8 mouse cellular contexts compared by ENCODE assay signal in the genomic region with DNA sequence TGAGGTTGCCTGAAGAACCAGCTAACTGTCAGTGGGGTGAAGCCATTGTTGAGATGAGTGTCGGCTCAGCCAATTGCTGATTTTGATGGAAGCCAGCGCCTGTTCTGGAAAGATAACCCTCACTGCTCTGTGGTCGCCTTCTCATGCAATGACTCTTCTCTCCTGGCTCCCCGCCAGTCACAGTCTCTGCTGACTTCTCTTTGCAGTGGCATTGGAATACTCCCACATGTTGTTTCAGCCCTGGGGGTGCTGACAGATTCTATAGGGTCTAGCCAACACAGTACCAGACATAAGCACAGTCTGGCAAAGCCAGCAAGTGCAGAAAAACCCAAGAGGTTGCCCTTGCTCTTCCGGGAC. TPM values are rescaled to one million over a fixed set of nuclear protein-coding genes. Genes with fewer than 3 reads are reported as not detected.
DNase-seq lines count a peak whose midpoint lies in the region; ATAC-seq lines count a peak whose summit lies in the region.

No protein-coding gene starts in this region.

- H3K27ac ChIP-seq in kidney, embryonic 15.5 days: peak overlapping the region; percentile 29; the same call in 1 of the 2 replicates
- H3K27ac ChIP-seq in liver, embryonic 11.5 days (ENCODE audit: low read depth, low read length): peak overlapping the region; percentile 93

- peak overlapping the region; percentile 21; the same call in 1 of the 2 replicates for H3K4me2 ChIP-seq in kidney, embryonic 15.5 days
- H3K4me2 ChIP-seq in liver, embryonic 11.5 days: peak overlapping the region; percentile 73

- 23% methylated on average over 5 of the region's 5 CpGs for WGBS in kidney, embryonic 15.5 days
- 51% methylated on average over 5 of the region's 5 CpGs for WGBS in liver, embryonic 11.5 days

- H3K4me1 ChIP-seq in kidney, embryonic 15.5 days: peaks cover 48% of the 10 kb centered on the region
- H3K4me1 ChIP-seq in erythroblast, embryonic 14.5 days (ENCODE audit: control insufficient read depth): peaks cover 76% of the 10 kb centered on the region
- peaks cover 54% of the 10 kb centered on the region for H3K4me1 ChIP-seq in liver, embryonic 11.5 days (replicated peaks; ENCODE audit: control insufficient read depth, insufficient read depth, low read length)

- no peak overlapping the region for H3K9ac ChIP-seq in kidney, embryonic 15.5 days
- H3K9ac ChIP-seq in liver, embryonic 11.5 days (ENCODE audit: low read depth, low read length): peak overlapping the region; percentile 55

- H3K36me3 ChIP-seq in kidney, embryonic 15.5 days: no peaks in the 10 kb centered on the region
- H3K36me3 ChIP-seq in erythroblast, embryonic 14.5 days (ENCODE audit: control insufficient read depth): peaks cover 5% of the 10 kb centered on the region
- H3K36me3 ChIP-seq in liver, embryonic 11.5 days (ENCODE audit: control insufficient read depth, insufficient read depth, low read length): no peaks in the 10 kb centered on the region

- ATAC-seq in kidney, embryonic 15.5 days (replicated peaks; ENCODE audit: low FRiP score): peak; percentile 38; the same call in 1 of the 2 replicates
- ATAC-seq in liver, embryonic 11.5 days (replicated peaks; ENCODE audit: low FRiP score): peak; percentile 86

- intact Hi-C loops in heart, postnatal 14 days (cut with DNase I): no loop called here

- H3K9me3 ChIP-seq in kidney, embryonic 15.5 days (replicated peaks): no peaks in the 10 kb centered on the region
- H3K9me3 ChIP-seq in erythroblast, embryonic 14.5 days (ENCODE audit: control insufficient read depth, low read length): no peaks in the 10 kb centered on the region
- no peaks in the 10 kb centered on the region for H3K9me3 ChIP-seq in liver, embryonic 11.5 days (ENCODE audit: control insufficient read depth, low read length)

- H3K4me3 ChIP-seq in kidney, embryonic 15.5 days (replicated peaks): no peak overlapping the region
- peak overlapping the region; percentile 58 for H3K4me3 ChIP-seq in erythroblast, embryonic 14.5 days (replicated peaks)
- H3K4me3 ChIP-seq in liver, embryonic 11.5 days (ENCODE audit: low read depth, low read length): peak overlapping the region; percentile 25; the same call in 1 of the 2 replicates

- H3K27me3 ChIP-seq in kidney, embryonic 15.5 days: no peaks in the 10 kb centered on the region
- no peaks in the 10 kb centered on the region for H3K27me3 ChIP-seq in erythroblast, embryonic 14.5 days (ENCODE audit: control insufficient read depth)
- no peaks in the 10 kb centered on the region for H3K27me3 ChIP-seq in liver, embryonic 11.5 days (replicated peaks; ENCODE audit: control insufficient read depth, insufficient read depth, low read length)

- DNase-seq in kidney, adult 8-10 months: no peak
- peak; percentile 88 for DNase-seq in NIH3T3 (ENCODE audit: low read depth)
- peak; percentile 66 to 71 for DNase-seq in heart, postnatal 14 days
- peak; percentile 68 for DNase-seq in liver, embryonic 11.5 days (ENCODE audit: low spot score)
- peak; percentile 37 to 53 for DNase-seq in spleen, postnatal 14 days (ENCODE audit: low spot score in 2 of 2)
- no peak for DNase-seq in embryo, embryonic 10.5 days (ENCODE audit: low spot score)

RNA-seq across cellular contexts. Expression of gene Spock2, which starts 27.5 kb away (rescaled TPM):
- polyA plus RNA-seq in kidney, embryonic 15.5 days (2015; fragmentation: Nextera tagmentation; extraction: Ambion mirVana): 49.4 and 52.8 TPM in 2 replicates
- polyA plus RNA-seq in erythroblast, embryonic 14.5 days (2012): 0.01 and 0.03 TPM in 2 replicates
- 10 to 100 TPM; 11.5 to 18.0 TPM for total RNA-seq in heart, postnatal 14 days (2021)
- polyA plus RNA-seq in liver, embryonic 11.5 days (2014; fragmentation: Nextera tagmentation; extraction: Ambion mirVana): 0.44 and 0.52 TPM in 2 replicates

Comparison
In these comparisons a context has a peak if more than half of its experiments do, and no peak if none do; other contexts are left out.
1. DNase-seq: peak in NIH3T3 (single experiment), heart, postnatal 14 days (2 of 2), liver, embryonic 11.5 days (single experiment) and spleen, postnatal 14 days (2 of 2); none in kidney, adult 8-10 months (0 of 2) and embryo, embryonic 10.5 days (single experiment).
2. RNA of gene Spock2, which starts 27.5 kb away (polyA plus RNA-seq): 49.4 to 52.8 TPM in kidney, embryonic 15.5 days; 0.44 to 0.52 TPM in liver, embryonic 11.5 days and 0.01 to 0.03 TPM in erythroblast, embryonic 14.5 days; every median in the first group is over 10 times any median in the second.